Mouse (Mus musculus) lung, postnatal 0 days (tissue): ENCODE measurements around the gene Gdpd3. TPM values are rescaled to one million over a fixed set of nuclear protein-coding genes. Genes with fewer than 3 reads are reported as not detected.

ENCODE experiments used
- ATAC-seq: fragments of 200-750 bp; cut with Nextera tagmentation; 2 replicates; pipeline ENCODE4 v1.8.0; 2017; ENCODE audit warnings: moderate library complexity
- DNase-seq: peaks from one replicate; pipeline ENCODE4 v3.0.0-alpha.2; 2016; ENCODE audit warnings: low spot score
- H3K27ac ChIP-seq: fragments of 300-500 bp; sonication (generic); 2 replicates; pipeline ENCODE4 v1.5.1; 2014; ENCODE audit warnings: antibody characterized with exemption, mild to moderate bottlenecking, low read length, mixed read lengths
- H3K27me3 ChIP-seq: fragments of 300-500 bp; sonication (generic); replicated peaks from 2 replicates; pipeline ENCODE4 v1.6.1; 2014; ENCODE audit warnings: low read length, mixed read lengths; ENCODE audit not compliant: insufficient read depth
- H3K36me3 ChIP-seq: fragments of 300-500 bp; sonication (generic); 2 replicates; pipeline ENCODE4 v1.6.1; 2014; ENCODE audit warnings: low read length, mixed read lengths; ENCODE audit not compliant: insufficient read depth
- H3K4me1 ChIP-seq: fragments of 300-500 bp; sonication (generic); 2 replicates; pipeline ENCODE4 v1.6.1; 2014; ENCODE audit warnings: antibody characterized with exemption, low read depth, low read length, mixed read lengths; ENCODE audit not compliant: insufficient read depth
- H3K4me2 ChIP-seq: fragments of 300-500 bp; sonication (generic); replicated peaks from 2 replicates; pipeline ENCODE4 v1.6.1; 2014; ENCODE audit warnings: low read depth, mild to moderate bottlenecking, low read length, moderate library complexity, mixed read lengths
- H3K4me3 ChIP-seq: fragments of 300-500 bp; sonication (generic); 2 replicates; pipeline ENCODE4 v1.5.1; 2014; ENCODE audit warnings: low read depth, low read length
- H3K9ac ChIP-seq: fragments of 300-500 bp; sonication (generic); replicated peaks from 2 replicates; pipeline ENCODE4 v1.6.1; 2014; ENCODE audit warnings: low read depth, mild to moderate bottlenecking
- H3K9me3 ChIP-seq: fragments of 300-500 bp; sonication (generic); 2 replicates; pipeline ENCODE4 v1.6.1; 2016; ENCODE audit warnings: low read length, mixed read lengths
- CTCF ChIP-seq: IDR thresholded peaks from 2 replicates; pipeline ENCODE4 v1.5.1; 2016; ENCODE audit warnings: antibody characterized with exemption, mild to moderate bottlenecking
- EP300 ChIP-seq: IDR thresholded peaks from 2 replicates; pipeline ENCODE4 v1.6.1; 2016; ENCODE audit warnings: antibody characterized with exemption, mild to moderate bottlenecking, control low read depth
- WGBS: fragments of 180-500 bp; shearing (Covaris S2); extraction: QIAGEN DNeasy Blood & Tissue Kit; methylation state at CpG from one replicate; pipeline ENCODE4 v1.1.7; 2014; 5-methylcytosine and 5-hydroxymethylcytosine counted together
- polyA plus RNA-seq: library from polyadenylated mRNA; unstranded; fragments of >200 nt; fragmentation: Nextera tagmentation; extraction: Ambion mirVana; gene quantifications from 2 replicates; pipeline ENCODE4 v1.2.1, GENCODE M21; 2015

Gdpd3 gene
- polyA plus RNA-seq, 1 experiment from 2014 or later = 3.4 TPM

DNA sequence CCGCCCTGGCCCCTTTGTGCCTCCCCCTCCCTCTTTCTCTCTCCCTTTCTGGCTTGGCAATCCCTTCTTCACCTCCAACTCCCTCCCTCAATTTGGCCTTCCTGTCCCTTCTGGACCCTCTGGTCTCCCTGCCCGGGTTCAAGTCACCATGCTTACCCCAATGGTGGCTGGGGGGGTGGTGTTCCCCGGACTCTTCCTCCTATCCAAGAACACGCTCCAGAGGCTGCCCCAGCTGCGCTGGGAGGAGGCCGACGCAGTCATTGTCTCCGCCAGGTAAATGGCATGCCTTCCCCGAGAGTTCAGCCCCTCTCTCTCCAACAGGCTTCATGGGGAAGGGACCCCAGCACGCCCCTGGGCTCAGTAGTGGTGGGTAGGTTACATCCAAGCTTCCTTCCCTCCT is 57.8 kb downstream of the Gdpd3 start:
- peaks cover 6% of the 10 kb centered on the region; the same call in 1 of the 2 replicates for H3K27me3 ChIP-seq
- ATAC-seq (no peak), DNase-seq (no peak)
- H3K4me3 ChIP-seq = no peak overlapping the region
- H3K4me2 ChIP-seq = no peak overlapping the region
- no peaks in the 10 kb centered on the region for H3K4me1 ChIP-seq
- H3K9ac ChIP-seq = no peak overlapping the region
- no peak for TF ChIP-seq EP300
- TF ChIP-seq CTCF = no peak
- WGBS = 19% methylated on average over 9 of the region's 10 CpGs
- no peaks in the 10 kb centered on the region for H3K36me3 ChIP-seq
- H3K27ac ChIP-seq = no peak overlapping the region
- no peaks in the 10 kb centered on the region for H3K9me3 ChIP-seq

Other genes with a start within 250 kb of the Gdpd3 start
- 141 and 154 TPM in 2 replicates for gene Eif3c, start 199.9 kb upstream of the Gdpd3 start, polyA plus RNA-seq
- 3.9 and 4.1 TPM in 2 replicates for gene Apobr, start 181.4 kb upstream of the Gdpd3 start, polyA plus RNA-seq
- gene Cln3, start 180.5 kb upstream of the Gdpd3 start, polyA plus RNA-seq = 33.0 and 38.3 TPM in 2 replicates
- 0.31 TPM in 1 of 2 replicates, not detected in the other for gene Il27, start 171.4 kb upstream of the Gdpd3 start, polyA plus RNA-seq
- gene Nupr1, start 135.5 kb upstream of the Gdpd3 start, polyA plus RNA-seq = 266 and 308 TPM in 2 replicates
- gene Sgf29, start 117.0 kb upstream of the Gdpd3 start, polyA plus RNA-seq = 42.9 and 49.5 TPM in 2 replicates
- 57.1 and 58.4 TPM in 2 replicates for gene Sult1a1, start 89.9 kb upstream of the Gdpd3 start, polyA plus RNA-seq
- gene Bola2, start 70.9 kb upstream of the Gdpd3 start, polyA plus RNA-seq = 76.1 and 77.4 TPM in 2 replicates
- gene Slx1b, start 70.5 kb upstream of the Gdpd3 start, polyA plus RNA-seq = 9.2 and 10.4 TPM in 2 replicates
- 61.4 and 65.3 TPM in 2 replicates for gene Coro1a, start 58.5 kb upstream of the Gdpd3 start, polyA plus RNA-seq
- gene Mapk3, start 6.7 kb upstream of the Gdpd3 start, polyA plus RNA-seq = 180 and 183 TPM in 2 replicates
- gene Ypel3, start 10.6 kb downstream of the Gdpd3 start, polyA plus RNA-seq = 325 and 340 TPM in 2 replicates
- gene Tbx6, start 15.1 kb downstream of the Gdpd3 start, polyA plus RNA-seq = 0.56 and 0.74 TPM in 2 replicates
- 150 and 151 TPM in 2 replicates for gene Ppp4c, start 26.2 kb downstream of the Gdpd3 start, polyA plus RNA-seq
- 0.13 and 0.19 TPM in 2 replicates for gene Fam57b, start 31.3 kb downstream of the Gdpd3 start, polyA plus RNA-seq
- not detected in 2 replicates for gene 4930451I11Rik, start 65.3 kb downstream of the Gdpd3 start, polyA plus RNA-seq
- gene Doc2a, start 81.1 kb downstream of the Gdpd3 start, polyA plus RNA-seq = 0.20 and 0.33 TPM in 2 replicates
- 8.4 and 9.3 TPM in 2 replicates for gene Hirip3, start 95.6 kb downstream of the Gdpd3 start, polyA plus RNA-seq
- gene Ino80e, start 96.0 kb downstream of the Gdpd3 start, polyA plus RNA-seq = 52.2 and 54.7 TPM in 2 replicates
- gene Taok2, start 118.4 kb downstream of the Gdpd3 start, polyA plus RNA-seq = 36.1 and 39.0 TPM in 2 replicates
- 42.5 and 45.0 TPM in 2 replicates for gene Tmem219, start 156.6 kb downstream of the Gdpd3 start, polyA plus RNA-seq
- 12.1 and 14.9 TPM in 2 replicates for gene Kctd13, start 162.5 kb downstream of the Gdpd3 start, polyA plus RNA-seq
- not detected in 2 replicates for gene Asphd1, start 183.2 kb downstream of the Gdpd3 start, polyA plus RNA-seq
- gene Sez6l2, start 184.2 kb downstream of the Gdpd3 start, polyA plus RNA-seq = 1.7 and 3.0 TPM in 2 replicates
- gene Cdipt, start 209.6 kb downstream of the Gdpd3 start, polyA plus RNA-seq = 164 and 173 TPM in 2 replicates
- gene Cdiptos, start 209.8 kb downstream of the Gdpd3 start, polyA plus RNA-seq = 3.0 and 3.3 TPM in 2 replicates
- gene Mvp, start 248.3 kb downstream of the Gdpd3 start, polyA plus RNA-seq = 44.6 and 50.3 TPM in 2 replicates